Mouse (Mus musculus) limb, embryonic 14.5 days (tissue): ENCODE measurements around the gene Acot5. TPM values are rescaled to one million over a fixed set of nuclear protein-coding genes. Genes with fewer than 3 reads are reported as not detected.
"Not testable (repeated sequence)": the region's sequence is repeated elsewhere in the genome, so short reads cannot be mapped to it uniquely, and the experiment has no call there.

ENCODE experiments used
- ATAC-seq: fragments of 200-750 bp; cut with Nextera tagmentation; 2 replicates; pipeline ENCODE4 v1.8.0; 2017; ENCODE audit warnings: low read depth, moderate number of reproducible peaks, moderate TSS enrichment; ENCODE audit not compliant: low FRiP score
- DNase-seq: peaks from one replicate; pipeline ENCODE4 v3.0.0-alpha.2; 2015; ENCODE audit warnings: low spot score
- H3K27ac ChIP-seq: fragments of 300-500 bp; sonication (generic); replicated peaks from 2 replicates; pipeline ENCODE4 v1.5.1; 2014; ENCODE audit warnings: low read depth, mild to moderate bottlenecking, low read length, moderate library complexity, mixed read lengths
- H3K27me3 ChIP-seq: fragments of 300-500 bp; sonication (generic); 2 replicates; pipeline ENCODE4 v1.6.1; 2014; ENCODE audit warnings: low read length, mixed read lengths; ENCODE audit not compliant: control insufficient read depth, insufficient read depth
- H3K36me3 ChIP-seq: fragments of 300-500 bp; sonication (generic); 2 replicates; pipeline ENCODE4 v1.6.1; 2014; ENCODE audit warnings: mild to moderate bottlenecking, low read length, moderate library complexity, mixed read lengths; ENCODE audit not compliant: control insufficient read depth, insufficient read depth
- H3K4me1 ChIP-seq: fragments of 300-500 bp; sonication (generic); 2 replicates; pipeline ENCODE4 v1.6.1; 2014; ENCODE audit warnings: antibody characterized with exemption, low read length, mixed read lengths; ENCODE audit not compliant: control insufficient read depth, insufficient read depth
- H3K4me2 ChIP-seq: fragments of 300-500 bp; sonication (generic); replicated peaks from 2 replicates; pipeline ENCODE4 v1.6.1; 2014; ENCODE audit warnings: low read depth, mild to moderate bottlenecking, low read length, moderate library complexity; ENCODE audit not compliant: severe bottlenecking
- H3K4me3 ChIP-seq: fragments of 300-500 bp; sonication (generic); replicated peaks from 2 replicates; pipeline ENCODE4 v1.5.1; 2014; ENCODE audit warnings: low read length
- H3K9ac ChIP-seq: fragments of 300-500 bp; sonication (generic); 2 replicates; pipeline ENCODE4 v1.6.1; 2014; ENCODE audit warnings: mild to moderate bottlenecking, low read depth, low read length, moderate library complexity; ENCODE audit not compliant: severe bottlenecking
- H3K9me3 ChIP-seq: fragments of 300-500 bp; sonication (generic); 2 replicates; pipeline ENCODE4 v1.6.1; 2016; ENCODE audit warnings: low read length; ENCODE audit not compliant: control insufficient read depth
- POLR2A ChIP-seq: fragments of 200-500 bp; IDR thresholded peaks from 2 replicates; pipeline ENCODE4 v1.8.0; 2012; ENCODE audit warnings: inconsistent platforms, mild to moderate bottlenecking, moderate library complexity, borderline replicate concordance; ENCODE audit not compliant: insufficient read depth, insufficient read length; ENCODE audit errors: extremely low read depth
- WGBS: fragments of 180-500 bp; shearing (Covaris S2); extraction: QIAGEN DNeasy Blood & Tissue Kit; methylation state at CpG from one replicate; pipeline ENCODE4 v1.1.7; 2014; 5-methylcytosine and 5-hydroxymethylcytosine counted together
- polyA plus RNA-seq, 2 experiments: library from polyadenylated mRNA; depleted of rRNA in 1 of 2; stranded (reverse) in 1 of 2; unstranded in 1 of 2; fragments of >200 nt; fragmentation: Nextera tagmentation in 1 of 2; extraction: Ambion mirVana in 1 of 2; gene quantifications; 2 replicates each; pipeline versions ENCODE4 v1.2.1 to v1.2.3; 2012 to 2014

The Acot5 gene
- polyA plus RNA-seq (2012; rRNA removed) (0.10 and 0.13 TPM in 2 replicates), polyA plus RNA-seq (2014; fragmentation: Nextera tagmentation; extraction: Ambion mirVana) (not detected in 2 replicates)

GRCm38 (mm10) chr12:84068986-84069385 is at the start of gene Acot5:
TSS of gene Acot5 (plus strand) at chr12:84069325.
- no peak for TF ChIP-seq POLR2A
- peak within 1 kb of the TSS; percentile 57 for H3K4me2 ChIP-seq
- no peak for ATAC-seq
- DNase-seq: no peak
- H3K27ac ChIP-seq: no peak within 1 kb of the TSS
- no peaks in the 10 kb centered on the region for H3K4me1 ChIP-seq
- H3K4me3 ChIP-seq: peak within 1 kb of the TSS; percentile 39
- peaks cover 22% of the 10 kb centered on the region; the same call in 1 of the 2 replicates for H3K27me3 ChIP-seq
- WGBS: 48% methylated on average over 9 of the region's 9 CpGs
- H3K36me3 ChIP-seq: no peaks in the 10 kb centered on the region
- no peaks in the 10 kb centered on the region for H3K9me3 ChIP-seq
- peak within 1 kb of the TSS; percentile 21; the same call in 1 of the 2 replicates for H3K9ac ChIP-seq

GRCm38 (mm10) chr12:84020528-84020927 is 48.6 kb upstream of the Acot5 start:
- H3K27me3 ChIP-seq, H3K9ac ChIP-seq, H3K4me2 ChIP-seq, H3K4me3 ChIP-seq, H3K36me3 ChIP-seq, H3K4me1 ChIP-seq, H3K27ac ChIP-seq, H3K9me3 ChIP-seq: not testable (repeated sequence)
- peak; percentile 37; the same call in 1 of the 2 replicates for ATAC-seq
- DNase-seq: peak; percentile 67
- 37% methylated on average over 7 of the region's 7 CpGs for WGBS

- not testable (repeated sequence) for ATAC-seq, H3K36me3 ChIP-seq, H3K9ac ChIP-seq, H3K27ac ChIP-seq, DNase-seq, H3K4me3 ChIP-seq, H3K27me3 ChIP-seq, H3K9me3 ChIP-seq, H3K4me2 ChIP-seq, H3K4me1 ChIP-seq
- 90% methylated on average over 4 of the region's 4 CpGs for WGBS
Measured at GRCm38 (mm10) chr12:84022266-84022665, 46.9 kb upstream of the Acot5 start.

GRCm38 (mm10) chr12:84023052-84023745 is 45.9 kb upstream of the Acot5 start:
- WGBS: 79% methylated on average over 9 of the region's 9 CpGs
- Histone ChIP-seq H3K36me3 (no peaks in the 10 kb centered on the region), H3K4me1 (no peaks in the 10 kb centered on the region), H3K27ac (no peak overlapping the region), H3K9ac (no peak overlapping the region), H3K4me2 (no peak overlapping the region), H3K4me3 (no peak overlapping the region), H3K9me3 (no peaks in the 10 kb centered on the region), H3K27me3 (no peaks in the 10 kb centered on the region)
- TF ChIP-seq POLR2A: no peak
- DNase-seq: no peak
- ATAC-seq: no peak

GRCm38 (mm10) chr12:84025888-84026287 is 43.2 kb upstream of the Acot5 start:
- no peaks in the 10 kb centered on the region for H3K36me3 ChIP-seq

GRCm38 (mm10) chr12:84028328-84028727 is 40.8 kb upstream of the Acot5 start:
- not testable (repeated sequence) for ATAC-seq, H3K27ac ChIP-seq, H3K9me3 ChIP-seq, H3K27me3 ChIP-seq, H3K9ac ChIP-seq, H3K36me3 ChIP-seq, H3K4me1 ChIP-seq, H3K4me3 ChIP-seq, DNase-seq, H3K4me2 ChIP-seq
- 66% methylated on average over 3 of the region's 3 CpGs for WGBS

More at GRCm38 (mm10) chr12:84025888-84026287, 43.2 kb upstream of the Acot5 start:
- no peak overlapping the region for H3K4me2 ChIP-seq
- H3K9me3 ChIP-seq: no peaks in the 10 kb centered on the region
- ATAC-seq (no peak), DNase-seq (no peak)
- no peaks in the 10 kb centered on the region for H3K4me1 ChIP-seq
- no peak overlapping the region for H3K9ac ChIP-seq
- WGBS: 77% methylated on average over 7 of the region's 7 CpGs
- H3K27ac ChIP-seq: no peak overlapping the region
- H3K27me3 ChIP-seq: no peaks in the 10 kb centered on the region
- no peak overlapping the region for H3K4me3 ChIP-seq
- no peak for TF ChIP-seq POLR2A

GRCm38 (mm10) chr12:84029043-84029442 is 40.1 kb upstream of the Acot5 start:
- not testable (repeated sequence) for H3K36me3 ChIP-seq, H3K4me2 ChIP-seq, H3K9me3 ChIP-seq, DNase-seq, H3K9ac ChIP-seq, H3K27me3 ChIP-seq, H3K4me3 ChIP-seq, ATAC-seq, H3K4me1 ChIP-seq, H3K27ac ChIP-seq
- 86% methylated on average over 1 of the region's 1 CpGs for WGBS
